Mouse (Mus musculus) cerebellum, adult 9-11 months (tissue): ENCODE measurements around the gene Matn4.
A peak's percentile ranks its signal among the peaks of the same experiment; 100 is the strongest.

Experiments
- DNase-seq: peaks from one replicate; pipeline ENCODE4 v3.0.0; 2022

The Matn4 gene

GRCm38 (mm10) chr2:164435216-164436090, 30.5 kb upstream of the Matn4 start:
- DNase-seq, result no peak

DNA sequence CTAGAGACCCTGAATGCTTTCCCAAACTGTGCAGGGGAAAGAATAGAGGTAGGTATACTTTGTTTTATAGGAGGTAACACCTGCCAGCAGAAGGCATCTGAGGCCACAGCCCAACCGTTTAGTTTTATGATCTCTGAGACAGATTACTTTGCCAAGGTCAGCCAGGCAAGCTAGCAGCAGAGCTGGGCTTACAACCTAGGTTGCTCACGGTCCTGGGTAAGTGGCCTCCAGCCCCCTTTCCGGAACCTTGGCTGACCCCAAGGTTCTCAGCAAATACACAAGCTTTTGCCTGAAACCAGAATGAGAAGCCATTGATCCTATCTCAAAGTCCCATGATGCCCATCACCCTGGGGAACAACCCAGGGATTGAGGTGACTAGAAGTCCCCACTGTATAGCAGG, 29.7 kb upstream of the Matn4 start:
- no peak for DNase-seq

DNA sequence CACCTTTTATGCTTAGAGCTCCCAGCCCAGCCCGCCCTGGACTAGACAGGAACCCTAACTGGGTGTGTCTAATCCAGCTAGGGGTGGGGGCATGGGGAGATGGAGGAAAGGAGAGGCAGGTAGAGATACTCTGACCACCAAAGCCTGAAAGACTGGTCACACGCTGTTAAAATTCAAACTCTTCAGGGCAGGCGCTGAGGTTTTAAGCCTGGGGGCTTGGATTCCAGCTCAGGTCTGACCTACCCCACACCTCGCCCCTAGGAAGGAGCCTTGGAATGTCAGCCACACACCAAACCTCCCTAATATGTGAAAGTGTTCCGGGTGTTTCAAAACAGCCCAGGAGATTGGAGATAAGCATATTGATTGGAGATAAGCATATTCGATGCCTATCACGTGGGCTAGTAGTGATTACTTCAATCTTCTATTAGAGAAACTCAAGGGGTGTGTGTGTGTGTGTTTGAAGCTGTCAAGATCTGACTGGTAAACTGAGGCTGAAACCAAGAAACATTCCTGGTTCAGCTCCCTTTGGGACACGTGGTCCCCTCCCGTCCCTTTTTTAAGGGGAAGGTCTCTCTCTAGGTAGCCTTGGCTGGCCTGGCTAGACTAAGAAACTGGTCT, 28.4 kb upstream of the Matn4 start:
- DNase-seq, result no peak

DNA sequence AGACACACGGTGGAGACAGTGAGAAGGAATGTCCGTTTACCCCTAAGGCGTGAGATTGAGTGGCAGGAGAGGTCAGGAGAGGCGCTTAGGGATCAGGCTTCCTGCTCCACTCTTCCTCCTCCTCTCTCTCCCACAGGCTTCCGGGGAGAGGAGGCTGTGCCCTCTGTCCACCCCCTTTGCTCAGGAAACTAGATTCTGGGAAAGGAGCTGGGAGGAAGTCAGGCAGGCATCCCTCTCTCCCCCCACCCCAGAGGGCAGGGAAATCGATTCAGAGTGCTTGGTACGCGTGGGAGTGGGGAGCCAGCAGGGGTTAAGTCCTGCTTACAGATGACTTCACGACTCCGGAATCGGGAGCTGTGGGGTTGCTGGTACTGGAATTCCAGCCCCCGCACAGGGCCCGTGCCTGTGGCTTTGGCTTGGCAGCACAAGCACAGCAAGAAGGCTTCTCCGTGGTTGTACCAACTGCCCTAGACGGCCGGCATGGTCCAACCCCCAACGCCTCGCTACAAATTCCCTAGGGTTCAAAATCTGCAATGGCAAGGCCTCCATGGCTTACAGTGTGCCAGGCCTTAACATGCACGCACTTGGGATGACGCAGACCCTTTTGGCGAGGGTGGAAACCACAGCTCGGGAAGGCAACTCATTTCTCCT, 27.7 kb upstream of the Matn4 start:
- no peak for DNase-seq

GRCm38 (mm10) chr2:164431676-164432465, 26.9 kb upstream of the Matn4 start:
- no peak for DNase-seq

DNA sequence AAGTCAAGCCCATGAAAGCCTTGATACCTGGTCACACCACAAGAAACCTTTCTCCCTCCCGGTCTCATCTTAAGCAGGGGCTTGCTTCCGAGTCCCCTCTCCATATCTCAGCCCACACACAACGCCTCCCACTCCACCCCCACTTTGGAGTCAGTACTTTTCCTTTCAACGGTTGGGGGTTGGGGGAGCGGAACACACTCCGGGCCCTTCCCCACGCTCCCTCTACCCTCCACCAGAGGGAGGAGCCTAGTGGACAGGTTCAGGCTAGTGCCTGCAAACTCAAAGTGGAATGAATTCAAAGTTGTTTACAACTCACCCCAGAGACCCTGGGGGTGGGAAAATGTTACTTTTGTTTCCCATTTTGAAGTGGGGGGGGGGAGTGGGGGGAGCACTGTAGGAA, 25.7 kb upstream of the Matn4 start:
- no peak for DNase-seq

GRCm38 (mm10) chr2:164429881-164430615, 25.1 kb upstream of the Matn4 start:
- no peak for DNase-seq

GRCm38 (mm10) chr2:164428451-164428850, 23.5 kb upstream of the Matn4 start:
- no peak for DNase-seq

GRCm38 (mm10) chr2:164426952-164427351, 22.0 kb upstream of the Matn4 start:
- DNase-seq, result no peak

DNA sequence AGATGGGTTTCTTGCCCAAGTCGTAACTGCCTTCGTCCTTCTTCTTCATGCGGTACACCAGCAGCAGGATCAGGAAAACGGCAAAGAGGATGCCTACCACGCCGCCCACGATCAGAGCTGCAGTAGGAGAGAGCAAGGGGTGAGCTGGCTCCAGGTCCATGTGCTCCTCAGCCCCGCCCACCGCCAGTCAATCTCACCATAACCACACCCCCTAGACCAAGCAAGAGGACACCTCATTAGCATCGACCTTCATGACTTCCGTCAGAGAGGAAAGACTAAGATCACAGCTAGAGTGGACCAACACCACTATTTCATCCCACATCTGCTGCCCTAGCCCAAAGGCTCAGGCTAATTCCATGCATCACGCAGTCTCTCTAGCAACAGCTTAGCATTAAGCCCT, 21.2 kb upstream of the Matn4 start:
- no peak for DNase-seq

GRCm38 (mm10) chr2:164425401-164425800, 20.4 kb upstream of the Matn4 start:
- no peak for DNase-seq

DNA sequence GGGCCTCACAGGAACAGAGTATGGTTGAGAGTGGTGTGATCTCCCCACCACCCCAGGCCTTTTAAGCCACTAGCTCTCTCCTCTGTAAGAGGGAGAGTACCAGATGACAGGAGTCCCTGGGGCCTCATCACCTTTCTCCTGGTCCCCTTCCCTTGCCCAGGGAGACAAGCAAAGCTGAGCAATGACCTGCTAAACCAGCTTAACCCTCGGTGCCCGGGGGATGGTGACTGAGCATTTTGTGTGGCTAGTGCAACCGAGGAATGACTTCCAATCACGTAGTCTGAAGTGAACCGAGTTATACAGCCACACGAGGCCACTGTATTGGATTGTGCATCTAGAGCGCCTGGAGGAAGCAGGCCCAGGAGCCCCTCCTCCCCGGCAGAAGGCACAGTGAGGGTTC, 19.4 kb upstream of the Matn4 start:
- no peak for DNase-seq

DNA sequence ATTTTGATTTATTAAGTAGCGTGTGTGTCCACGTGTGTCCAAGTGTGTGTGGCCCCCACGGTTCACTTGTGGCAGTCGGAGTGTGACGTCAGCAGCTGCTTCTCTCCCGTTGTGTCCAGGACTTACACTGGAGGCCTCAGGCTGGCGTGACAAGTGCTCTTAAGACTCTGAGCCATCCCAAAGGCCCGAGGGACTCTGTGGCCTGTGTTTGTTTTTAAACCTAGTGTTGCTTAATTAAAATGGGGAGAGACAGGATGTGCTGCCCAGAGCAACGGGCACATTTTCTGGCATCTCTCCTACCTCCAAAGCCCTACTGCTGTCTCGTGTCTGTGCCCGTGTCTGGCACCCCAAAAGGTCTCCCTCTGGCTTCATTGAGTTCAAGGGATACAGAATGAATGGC, 18.5 kb upstream of the Matn4 start:
- DNase-seq, result peak; percentile 12

DNA sequence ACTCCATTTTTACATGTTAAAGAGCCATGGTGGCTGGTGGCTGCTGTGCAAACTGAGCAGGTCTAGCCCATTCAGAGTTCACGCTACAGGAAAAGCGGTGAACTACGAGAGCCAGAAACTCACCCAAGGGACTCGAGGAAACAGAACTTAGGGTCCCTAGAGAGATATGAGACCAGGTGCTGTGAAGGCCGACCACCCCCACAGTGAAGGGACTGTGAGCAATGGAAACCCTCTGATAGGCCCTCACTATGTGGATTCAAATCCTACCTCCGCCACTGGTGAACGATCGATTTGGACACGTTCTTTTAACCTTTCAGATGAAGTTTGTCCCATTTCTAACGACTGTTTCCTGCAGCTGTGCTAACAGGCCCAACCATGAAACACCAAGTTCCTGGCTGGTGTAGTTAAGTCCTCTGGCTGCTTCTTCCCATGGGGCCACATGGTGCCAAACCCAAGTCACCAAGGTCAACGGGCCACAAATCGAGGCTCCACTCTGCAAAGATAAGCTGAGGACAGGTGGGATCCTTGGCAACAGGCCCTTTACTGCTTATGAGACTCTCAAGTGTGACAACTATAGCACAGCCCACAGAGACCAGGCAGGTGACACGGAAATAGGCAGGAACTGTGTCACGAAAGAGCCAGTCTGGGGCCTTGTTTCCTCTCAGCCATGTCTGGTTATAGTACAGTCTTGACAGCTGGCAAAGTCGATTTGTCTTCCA, 17.9 kb upstream of the Matn4 start:
- DNase-seq, result no peak

DNA sequence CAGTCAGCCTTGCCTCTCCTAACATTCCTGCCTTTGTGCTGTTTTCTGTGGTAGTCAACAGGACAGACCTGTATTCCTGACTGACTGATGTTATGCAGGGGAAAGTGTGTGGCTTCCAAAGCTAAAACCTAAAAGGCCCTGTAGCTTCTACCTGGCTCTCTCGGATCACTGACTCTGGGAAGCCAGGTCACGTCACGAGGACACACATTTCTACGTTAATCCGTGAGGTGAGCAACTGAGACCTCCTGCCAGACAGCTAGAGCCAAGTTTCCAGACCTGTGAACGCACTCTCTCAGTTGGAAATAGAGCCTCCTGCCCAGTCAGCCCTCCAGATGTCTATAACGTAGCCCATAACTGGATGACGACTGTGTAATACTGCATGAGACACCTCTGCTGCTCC, 17.0 kb upstream of the Matn4 start:
- no peak for DNase-seq

GRCm38 (mm10) chr2:164421306-164421705, 16.3 kb upstream of the Matn4 start:
- no peak for DNase-seq

- DNase-seq, result no peak
Observed at GRCm38 (mm10) chr2:164419489-164419888, 14.5 kb upstream of the Matn4 start.

DNA sequence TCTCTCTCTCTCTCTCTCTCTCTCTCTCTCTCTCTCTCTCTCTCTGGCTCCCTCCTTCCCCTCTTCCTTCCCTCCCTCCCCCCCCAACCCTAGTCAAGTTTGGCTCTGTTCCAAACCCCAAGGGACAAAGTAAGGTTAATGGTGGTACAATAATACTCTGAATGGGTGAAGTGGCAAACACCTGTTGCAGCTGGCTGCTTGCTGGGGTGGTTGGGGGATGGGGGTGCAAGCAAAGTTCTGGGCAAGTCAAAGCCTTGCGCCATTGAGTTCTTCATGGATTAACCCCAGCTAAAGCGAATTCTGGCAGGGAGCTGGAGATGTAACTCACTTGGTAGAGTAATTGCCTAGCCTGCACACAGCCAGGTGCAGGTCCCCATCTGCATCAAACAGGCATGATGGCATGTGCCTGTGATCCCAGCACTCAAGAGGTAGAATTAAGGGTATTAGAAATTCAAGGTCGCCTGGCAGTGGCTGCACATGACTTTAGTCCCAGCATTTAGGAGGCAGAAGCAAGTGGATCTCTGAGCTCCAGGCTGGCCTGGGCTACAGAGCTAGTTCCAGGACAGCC, 13.4 kb upstream of the Matn4 start:
- DNase-seq, result no peak

DNA sequence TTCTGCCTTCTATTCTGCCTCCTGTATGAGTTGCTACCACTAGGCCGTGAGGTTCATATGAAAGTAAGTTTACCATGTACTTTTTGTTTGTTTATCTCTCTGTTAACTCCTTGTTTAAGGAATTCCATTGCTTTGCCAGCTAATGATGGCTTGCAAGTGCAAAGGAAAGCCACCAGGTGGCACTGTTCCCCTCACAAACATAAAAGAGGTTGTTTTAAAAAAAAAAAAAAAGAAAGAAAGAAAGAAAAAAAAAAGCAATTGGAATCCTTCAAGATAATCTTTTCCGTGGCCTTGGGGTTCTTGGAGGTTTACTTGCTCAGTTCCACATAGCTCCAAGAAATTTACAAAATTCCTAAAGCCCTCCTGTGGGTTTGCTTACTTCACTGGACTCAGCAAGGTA, 12.2 kb upstream of the Matn4 start:
- DNase-seq, result no peak

DNA sequence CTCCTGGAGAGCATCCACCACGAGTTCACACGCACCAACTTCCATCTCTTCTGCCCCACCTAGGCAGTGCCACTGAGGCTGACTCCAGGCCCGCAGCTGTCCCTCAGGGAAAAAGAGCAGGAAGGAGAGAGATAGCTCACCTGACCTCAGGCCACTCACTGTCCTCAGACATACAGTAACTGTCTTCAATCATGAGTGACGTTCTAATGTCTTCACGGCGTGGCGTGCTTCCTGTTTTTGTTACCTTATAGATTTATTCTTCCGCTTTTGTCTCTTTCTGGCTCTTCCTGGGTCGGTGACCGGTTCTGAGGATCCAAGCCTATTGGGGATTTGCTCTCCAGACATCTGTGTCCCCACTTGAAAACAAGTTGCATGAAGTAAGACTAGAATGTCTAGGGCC, 9.6 kb upstream of the Matn4 start:
- DNase-seq, result no peak

DNA sequence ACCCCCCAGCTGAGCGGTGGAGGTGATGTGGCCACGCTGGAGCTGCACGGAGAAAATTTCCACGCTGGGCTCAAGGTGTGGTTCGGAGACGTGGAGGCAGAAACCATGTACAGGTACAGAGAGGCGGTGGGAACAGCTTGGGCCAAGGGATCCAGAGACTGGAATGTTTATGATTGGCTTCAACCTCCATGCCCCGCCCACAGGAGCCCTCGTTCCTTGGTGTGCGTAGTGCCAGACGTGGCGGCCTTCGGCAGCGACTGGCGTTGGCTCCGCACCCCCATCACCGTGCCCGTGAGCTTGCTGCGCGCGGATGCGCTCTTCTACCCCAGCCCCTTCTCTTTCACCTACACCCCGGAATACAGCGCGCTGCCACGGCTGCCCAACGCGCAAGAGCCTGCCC, 9.2 kb upstream of the Matn4 start:
- no peak for DNase-seq

GRCm38 (mm10) chr2:164407708-164408107, 2.7 kb upstream of the Matn4 start:
- peak; percentile 45 for DNase-seq
